In genomic region chr6:43078750-43079149, GRCm38 (mm10) we compare ENCODE assay signal across 10 mouse cellular contexts. TPM values are rescaled to one million over a fixed set of nuclear protein-coding genes. Genes with fewer than 3 reads are reported as not detected.
A peak's percentile ranks its signal among the peaks of the same experiment; 100 is the strongest.
DNase-seq lines count a peak whose midpoint lies in the region; ATAC-seq and TF ChIP-seq lines count a peak whose summit lies in the region.
"Had no signal": no experiment of that assay in that cellular context is flagged by ENCODE, and none has a peak within 500 bp of the region (broad histone marks: within the 10 kb centered on the region; RNA-seq: fewer than 3 reads in every experiment).

No protein-coding gene starts in this region.

- DNase-seq in cerebellum, adult 9-10 months = peak; percentile 2
- DNase-seq in cerebellum, adult 11-12 months = no peak
- peak; percentile 4 to 23 for DNase-seq in kidney, postnatal 36 days
- DNase-seq in 3T3-L1 (ENCODE audit: low read depth, low spot score) = peak; percentile 70
- DNase-seq in urinary bladder, postnatal 25 days (ENCODE audit: low spot score) = no peak
- no peak for DNase-seq in thymus, postnatal 4 days

- 10% methylated on average over 2 of the region's 2 CpGs for WGBS in kidney, embryonic 15.5 days

- no peak for TF ChIP-seq POLR2A in cortical plate, adult 2 months (IDR thresholded peaks at IDR 0.05; ENCODE audit: extremely low read depth, insufficient read depth, low read length)

- no peaks in the 10 kb centered on the region for H3K36me3 ChIP-seq in kidney, embryonic 15.5 days
- H3K36me3 ChIP-seq: intestine, embryonic 15.5 days had no signal

- H3K9ac ChIP-seq in kidney, embryonic 15.5 days = no peak overlapping the region
- H3K9ac ChIP-seq: intestine, embryonic 15.5 days had no signal

- H3K4me2 ChIP-seq in kidney, embryonic 15.5 days = no peak overlapping the region
- H3K4me2 ChIP-seq: intestine, embryonic 15.5 days had no signal

- H3K27me3 ChIP-seq in kidney, embryonic 15.5 days = no peaks in the 10 kb centered on the region
- H3K27me3 ChIP-seq: intestine, embryonic 15.5 days had no signal

- H3K27ac ChIP-seq in kidney, embryonic 15.5 days = no peak overlapping the region
- no peak overlapping the region for H3K27ac ChIP-seq in cortical plate, adult 2 months (ENCODE audit: insufficient read depth, low read length)
- H3K27ac ChIP-seq: intestine, embryonic 15.5 days had no signal

- no peak overlapping the region for H3K4me3 ChIP-seq in kidney, embryonic 15.5 days (replicated peaks)
- no peak overlapping the region for H3K4me3 ChIP-seq in cortical plate, adult 2 months (ENCODE audit: insufficient read depth, low read length)
- H3K4me3 ChIP-seq: intestine, embryonic 15.5 days had no signal

- 0 out of 2 replicates have a peak, but pooled peaks have one; percentile 24 for TF ChIP-seq CTCF in cortical plate, adult 2 months (IDR thresholded peaks at IDR 0.05; ENCODE audit: extremely low read depth, insufficient read depth, low read length)

- ATAC-seq in kidney, embryonic 15.5 days (replicated peaks; ENCODE audit: low FRiP score) = no peak
- ATAC-seq: intestine, embryonic 15.5 days had no signal

- no peaks in the 10 kb centered on the region for H3K9me3 ChIP-seq in kidney, embryonic 15.5 days (replicated peaks)
- H3K9me3 ChIP-seq: intestine, embryonic 15.5 days had no signal

- H3K4me1 ChIP-seq in kidney, embryonic 15.5 days = no peaks in the 10 kb centered on the region
- no peaks in the 10 kb centered on the region for H3K4me1 ChIP-seq in cortical plate, adult 2 months (ENCODE audit: control insufficient read depth, insufficient read depth, low read length)
- H3K4me1 ChIP-seq: intestine, embryonic 15.5 days had no signal

RNA-seq across cellular contexts. Expression of gene Olfr441, which starts 27.4 kb away (rescaled TPM):
- not detected in 2 replicates for polyA plus RNA-seq in kidney, embryonic 15.5 days (2015; fragmentation: Nextera tagmentation; extraction: Ambion mirVana)
- polyA plus RNA-seq in cortical plate, adult 2 months (2012; rRNA removed) = not detected in 2 replicates
- polyA plus RNA-seq: intestine, embryonic 15.5 days; liver, embryonic 16.5 days had no signal

Comparison
In these comparisons a context has a peak if more than half of its experiments do, and no peak if none do; other contexts are left out.
1. DNase-seq: peak in cerebellum, adult 9-10 months (single experiment), kidney, postnatal 36 days (2 of 2) and 3T3-L1 (single experiment); none in cerebellum, adult 11-12 months (single experiment), urinary bladder, postnatal 25 days (single experiment) and thymus, postnatal 4 days (single experiment).